Mouse (Mus musculus) cerebellum, adult 2 months (tissue): Measurements from ENCODE around the gene Fbxo36. TPM values are rescaled to one million over a fixed set of nuclear protein-coding genes. Genes with fewer than 3 reads are reported as not detected.

Experiments used
- DNase-seq, 2 experiments: peaks; one replicate each; pipeline ENCODE4 v3.0.0; 2021
- H3K27ac ChIP-seq: fragments of 200-500 bp; 2 replicates; pipeline ENCODE4 v1.5.1; 2012; ENCODE audit warnings: low read length, control low read depth, inconsistent platforms; ENCODE audit not compliant: insufficient read depth
- H3K27me3 ChIP-seq: fragments of 200-500 bp; 2 replicates; pipeline ENCODE4 v1.6.1; 2012; ENCODE audit warnings: inconsistent platforms, mild to moderate bottlenecking, low read length, moderate library complexity; ENCODE audit not compliant: control insufficient read depth, insufficient read depth
- H3K4me1 ChIP-seq: fragments of 200-500 bp; 2 replicates; pipeline ENCODE4 v1.6.1; 2011; ENCODE audit warnings: low read length; ENCODE audit not compliant: control insufficient read depth, insufficient read depth
- H3K4me3 ChIP-seq: fragments of 200-500 bp; replicated peaks from 2 replicates; pipeline ENCODE3; 2011; ENCODE audit warnings: mild to moderate bottlenecking, low read depth, low read length, control low read depth; ENCODE audit not compliant: insufficient read depth
- CTCF ChIP-seq: fragments of 200-500 bp; IDR thresholded peaks from 2 replicates; pipeline ENCODE4 v1.5.1; 2011; ENCODE audit warnings: low read depth, mild to moderate bottlenecking, control low read depth, low read length, moderate library complexity, borderline replicate concordance; ENCODE audit not compliant: insufficient read depth
- POLR2A ChIP-seq: fragments of 200-500 bp; IDR thresholded peaks from 2 replicates; pipeline ENCODE4 v1.6.1; 2011; ENCODE audit warnings: low read length, control low read depth, borderline replicate concordance; ENCODE audit not compliant: insufficient read depth
- WGBS: fragments of 180-500 bp; shearing (Covaris S2); methylation state at CpG from one replicate; pipeline ENCODE4 v1.1.7; 2018; 5-methylcytosine and 5-hydroxymethylcytosine counted together
- polyA plus RNA-seq: library from polyadenylated mRNA; depleted of rRNA; stranded (reverse); fragments of >200 nt; gene quantifications from 2 replicates; pipeline ENCODE4 v1.2.3, GENCODE M21; 2012; rRNA removed

The Fbxo36 gene
- 8.5 and 9.7 TPM in 2 replicates for polyA plus RNA-seq

DNA sequence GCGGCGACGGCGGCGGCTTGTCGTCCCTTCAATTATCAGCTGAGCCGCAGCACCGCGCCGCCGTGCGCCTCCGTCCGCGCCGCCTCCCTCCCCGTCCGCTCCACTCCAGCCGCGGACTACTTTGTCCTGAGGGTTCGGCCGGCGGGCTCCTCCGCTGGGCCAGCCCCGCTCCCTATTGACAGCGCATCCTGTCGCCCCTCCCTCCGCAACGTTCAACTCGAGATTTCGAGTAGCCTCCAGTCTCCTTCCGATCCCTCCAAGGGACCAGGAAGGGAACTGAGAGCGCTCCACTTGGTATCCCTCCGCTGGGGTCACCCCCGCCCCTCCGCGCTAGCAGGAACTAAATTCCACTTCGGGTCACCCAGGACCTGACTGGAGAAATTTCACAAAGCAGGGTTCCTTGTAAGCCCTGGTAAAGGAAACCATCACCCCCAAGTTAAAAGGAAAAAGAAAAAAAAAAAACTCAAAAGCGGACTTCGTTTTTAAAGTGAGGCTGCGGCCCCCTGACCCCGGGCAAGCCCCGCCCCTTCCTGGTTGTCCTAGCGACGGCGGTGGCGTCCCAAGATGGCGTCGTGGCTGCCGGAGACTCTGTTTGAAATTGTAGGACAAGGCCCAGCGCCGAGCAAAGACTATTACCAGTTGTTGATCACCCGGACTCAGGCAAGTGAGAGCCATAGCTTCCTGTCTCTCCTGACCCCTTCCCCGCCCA, at the start of gene Fbxo36:
TSS of gene Fbxo36 (plus strand) at position 533 of the 709 bp plus-strand sequence.
- Histone ChIP-seq H3K4me1 (no peaks in the 10 kb centered on the region), H3K27me3 (no peaks in the 10 kb centered on the region), H3K4me3 (peak within 1 kb of the TSS; percentile 89), H3K27ac (peak within 1 kb of the TSS; percentile 99)
- under 1% methylated on average over 49 of the region's 54 CpGs for WGBS
- DNase-seq, result peak; percentile 91 to 94
- TF ChIP-seq POLR2A, result 0 out of 2 replicates have a peak, but pooled peaks have one; percentile 20
- TF ChIP-seq CTCF, result no peak

DNA sequence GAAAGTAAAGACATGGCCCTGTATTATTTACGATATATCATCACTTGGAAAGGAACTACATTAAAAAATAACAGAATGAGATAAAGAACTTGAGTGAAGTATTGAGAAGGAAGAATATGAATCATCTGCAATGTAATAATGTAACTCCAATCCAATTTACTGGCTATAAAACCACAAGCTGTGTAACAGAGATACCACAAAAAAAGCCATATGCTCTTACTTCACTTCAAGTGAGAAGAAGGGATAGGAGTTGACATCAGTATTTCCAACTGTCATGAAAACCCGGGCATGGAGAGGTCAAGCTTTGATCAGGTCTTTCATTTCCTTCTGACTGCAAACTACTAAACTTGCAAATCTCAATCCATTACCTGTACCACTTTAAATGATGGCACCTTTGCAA, 48.2 kb upstream of the Fbxo36 start:
- TF ChIP-seq POLR2A (no peak), CTCF (no peak)
- 88% methylated on average over 2 of the region's 2 CpGs for WGBS

DNA sequence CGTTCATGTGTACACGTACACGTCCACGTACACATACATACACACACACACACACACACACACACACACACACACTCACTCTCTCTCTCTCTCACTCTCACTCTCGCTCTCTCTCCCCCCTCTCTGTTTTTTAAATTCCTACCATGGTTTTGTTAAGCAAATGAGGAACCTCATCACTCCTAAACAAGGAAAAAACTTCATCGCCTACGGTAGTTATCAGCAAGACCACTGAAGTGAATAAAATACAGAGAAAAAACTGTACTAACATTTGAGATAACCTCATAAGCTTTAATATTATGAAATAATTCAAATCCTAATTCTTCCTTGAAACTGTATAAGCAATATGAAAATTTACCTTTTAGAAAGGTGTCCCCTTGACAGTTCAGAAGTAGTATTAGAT, 44.3 kb upstream of the Fbxo36 start:
- TF ChIP-seq CTCF (no peak), POLR2A (no peak)
- WGBS, result 96% methylated on average over 7 of the region's 7 CpGs
- Histone ChIP-seq H3K27ac (no peak overlapping the region), H3K27me3 (no peaks in the 10 kb centered on the region), H3K4me3 (no peak overlapping the region), H3K4me1 (no peaks in the 10 kb centered on the region)
- DNase-seq, result no peak

More for the DNA sequence above, 48.2 kb upstream of the Fbxo36 start:
- no peak overlapping the region for H3K4me3 ChIP-seq
- DNase-seq, result no peak
- H3K4me1 ChIP-seq, result no peaks in the 10 kb centered on the region
- no peaks in the 10 kb centered on the region for H3K27me3 ChIP-seq
- no peak overlapping the region for H3K27ac ChIP-seq

DNA sequence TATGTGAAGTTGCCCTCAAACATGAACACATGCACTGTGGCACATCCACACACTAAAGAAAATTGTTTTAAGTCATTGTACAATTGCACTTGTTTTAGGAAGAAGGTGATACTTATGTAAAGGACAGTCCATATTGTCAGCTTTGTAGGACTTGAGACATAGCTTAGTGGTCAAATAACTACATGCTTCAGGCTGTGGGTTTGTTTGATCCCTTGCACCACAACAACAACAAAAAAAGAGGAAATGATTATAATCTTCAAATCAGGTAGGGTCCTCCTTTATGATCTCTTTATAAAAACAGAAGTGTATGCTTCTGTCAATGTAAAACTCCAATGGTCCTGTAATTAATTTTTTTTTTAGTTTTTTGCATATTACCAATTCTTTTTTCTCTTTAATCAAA, 40.5 kb upstream of the Fbxo36 start:
- DNase-seq, result no peak
- no peaks in the 10 kb centered on the region for H3K27me3 ChIP-seq
- no peak for TF ChIP-seq CTCF
- no peak for TF ChIP-seq POLR2A
- no peak overlapping the region for H3K4me3 ChIP-seq
- H3K27ac ChIP-seq, result no peak overlapping the region
- H3K4me1 ChIP-seq, result no peaks in the 10 kb centered on the region

- H3K4me3 ChIP-seq, result no peak overlapping the region
- WGBS, result 92% methylated on average over 1 of the region's 1 CpGs
- TF ChIP-seq POLR2A (no peak), CTCF (no peak)
- H3K27ac ChIP-seq, result no peak overlapping the region
- DNase-seq, result no peak
- no peaks in the 10 kb centered on the region for H3K27me3 ChIP-seq
- no peaks in the 10 kb centered on the region for H3K4me1 ChIP-seq
Observed at GRCm38 (mm10) chr1:84803788-84804187, 35.9 kb upstream of the Fbxo36 start.

- Histone ChIP-seq H3K4me3 (no peak overlapping the region), H3K27ac (no peak overlapping the region), H3K4me1 (no peaks in the 10 kb centered on the region), H3K27me3 (no peaks in the 10 kb centered on the region)
- WGBS, result 96% methylated on average over 1 of the region's 1 CpGs
- no peak for TF ChIP-seq CTCF
- no peak for TF ChIP-seq POLR2A
- no peak for DNase-seq
Observed at GRCm38 (mm10) chr1:84817596-84817995, 22.0 kb upstream of the Fbxo36 start.

DNA sequence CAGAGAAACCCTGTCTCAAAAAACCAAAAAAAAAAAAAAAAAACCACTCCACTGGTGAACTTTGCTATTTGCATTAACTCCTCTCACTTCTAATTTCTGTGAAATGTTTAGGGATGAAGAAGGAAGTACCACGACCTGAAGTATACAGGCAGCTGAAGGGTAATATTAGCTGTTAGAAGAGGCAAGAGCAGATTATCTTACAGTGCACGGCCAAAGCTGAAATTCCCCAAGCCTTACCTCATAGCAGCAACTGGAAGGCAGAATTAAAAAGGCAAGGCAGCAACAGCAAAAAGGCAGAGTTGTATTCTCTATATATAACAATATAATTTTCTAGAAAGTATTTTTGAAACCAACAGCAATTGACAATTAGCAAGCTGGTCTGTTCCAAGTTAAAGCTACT, 14.6 kb upstream of the Fbxo36 start:
- H3K27ac ChIP-seq, result no peak overlapping the region
- TF ChIP-seq POLR2A (no peak), CTCF (no peak)
- H3K4me1 ChIP-seq, result no peaks in the 10 kb centered on the region
- WGBS, result 74% methylated on average over 2 of the region's 2 CpGs
- no peaks in the 10 kb centered on the region for H3K27me3 ChIP-seq
- H3K4me3 ChIP-seq, result no peak overlapping the region
- DNase-seq, result no peak

GRCm38 (mm10) chr1:84837523-84838145, 2.0 kb upstream of the Fbxo36 start:
- Histone ChIP-seq H3K27ac (no peak overlapping the region), H3K27me3 (no peaks in the 10 kb centered on the region), H3K4me3 (peak overlapping the region; percentile 89), H3K4me1 (no peaks in the 10 kb centered on the region)
- TF ChIP-seq POLR2A (no peak), CTCF (no peak)
- DNase-seq, result peak in 1 of 2 experiments; percentile 24
- WGBS, result 4% methylated on average over 20 of the region's 20 CpGs
